Mouse (Mus musculus): ENCODE results near the gene Cd44.

DNA sequence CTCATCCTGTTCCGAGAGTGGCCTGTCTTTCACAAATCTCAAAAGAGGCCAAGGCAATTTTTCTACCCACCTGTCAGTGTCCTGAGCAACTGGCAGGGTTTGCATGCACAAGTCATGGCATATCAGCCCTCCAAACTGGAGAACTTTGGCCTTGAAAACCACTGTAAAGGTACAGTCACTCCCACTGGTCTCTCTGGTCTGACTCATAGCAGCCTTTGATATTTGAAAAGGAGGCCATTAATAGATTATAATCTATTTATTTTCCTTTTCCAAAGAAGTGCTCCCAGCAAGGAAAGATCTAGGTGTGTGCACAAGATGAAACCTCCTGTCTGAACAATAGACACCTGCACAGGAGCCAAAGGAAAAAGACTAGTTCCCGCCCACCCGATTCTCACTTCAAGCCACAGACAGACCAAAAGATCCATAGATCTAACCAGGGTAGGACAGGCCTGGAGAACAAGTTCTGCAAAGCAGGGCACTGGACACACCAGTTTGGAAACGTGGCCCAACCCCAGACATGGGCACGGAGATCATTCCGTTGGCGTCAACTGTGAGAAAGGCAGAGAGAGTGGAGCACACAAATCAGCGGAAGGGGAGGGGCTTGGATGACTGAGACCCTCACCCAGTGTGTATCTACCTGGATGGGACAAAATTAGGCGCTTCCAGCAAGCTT is 75.4 kb downstream of the Cd44 start:
- TF ChIP-seq CTCF (IDR thresholded peaks at IDR 0.05; ENCODE audit: borderline replicate concordance, insufficient read depth, low read depth, low read length) (no peak), POLR2A (IDR thresholded peaks at IDR 0.05; ENCODE audit: borderline replicate concordance, insufficient read depth, low read length) (no peak)
